Mouse (Mus musculus): Measurements from ENCODE around the gene Acyp1. TPM values are rescaled to one million over a fixed set of nuclear protein-coding genes. Genes with fewer than 3 reads are reported as not detected.

The Acyp1 gene
- total RNA-seq (2023): 10 to 100 TPM; 24.4 to 30.1 TPM

GRCm38 (mm10) chr12:85287809-85288485 is at the start of gene Acyp1:
TSS of gene Acyp1 (minus strand) at chr12:85288438.

DNA sequence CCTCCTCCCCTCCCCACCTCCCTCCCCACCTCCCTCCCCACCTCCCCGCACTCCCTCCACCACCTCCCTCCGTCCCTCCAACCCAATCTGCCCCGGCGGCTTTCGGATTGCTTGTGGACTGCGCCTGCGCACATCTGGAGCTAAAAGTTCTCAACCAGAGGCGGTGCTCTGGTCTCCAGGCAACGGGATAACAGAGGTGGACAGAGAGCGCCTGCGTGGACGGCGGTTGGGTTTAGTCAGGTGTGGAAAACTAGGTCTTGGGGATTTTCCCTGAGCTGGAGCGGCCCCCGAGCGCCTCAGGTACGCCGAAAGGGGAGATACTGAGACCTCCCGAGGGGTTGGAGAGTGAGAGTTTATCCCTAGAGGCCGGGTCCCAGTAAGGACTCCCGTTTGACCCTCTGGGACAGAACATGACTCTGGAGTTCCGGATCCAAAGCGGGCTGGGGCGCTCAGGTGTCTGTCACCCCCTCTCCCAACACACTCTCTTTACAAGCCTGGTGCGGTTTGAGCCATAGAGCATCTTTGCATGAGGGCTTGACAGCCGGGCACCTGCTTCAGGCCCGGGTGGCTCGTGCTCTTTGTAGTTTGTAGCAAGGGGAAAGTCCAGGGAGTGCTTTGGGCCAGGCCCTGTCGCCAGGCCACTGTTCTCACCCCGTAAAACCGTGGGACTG is 383 bp upstream of the Acyp1 start, which contains the start of gene Zc2hc1c:
TSS of gene Zc2hc1c (plus strand) at position 106 of the 671 bp plus-strand sequence.

GRCm38 (mm10) chr12:85270319-85270718 is 17.9 kb downstream of the Acyp1 start, which contains the start of gene Mlh3:
TSS of gene Mlh3 (minus strand) at chr12:85270599.

Other genes with a start within 250 kb of the Acyp1 start
- gene Prox2, start 177.7 kb downstream of the Acyp1 start, total RNA-seq (2023): 1 to 10 TPM; 3.3 to 4.6 TPM
- gene Dlst, start 177.6 kb downstream of the Acyp1 start, total RNA-seq (2023): 100 to 1,000 TPM; 196 to 206 TPM
- 1 to 10 TPM; 4.9 to 5.9 TPM for gene Rps6kl1, start 137.2 kb downstream of the Acyp1 start, total RNA-seq (2023)
- gene Pgf, start 110.6 kb downstream of the Acyp1 start, total RNA-seq (2023): not detected
- 10 to 100 TPM; 89.9 to 95.4 TPM for gene Eif2b2, start 69.0 kb downstream of the Acyp1 start, total RNA-seq (2023)
- gene Mlh3, start 17.8 kb downstream of the Acyp1 start, total RNA-seq (2023): 10 to 100 TPM; 19.2 to 20.7 TPM
- not detected for gene Zc2hc1c, start 153 bp upstream of the Acyp1 start, total RNA-seq (2023)
- 10 to 100 TPM; 51.6 to 57.0 TPM for gene Nek9, start 50.9 kb upstream of the Acyp1 start, total RNA-seq (2023)
- gene Tmed10, start 86.4 kb upstream of the Acyp1 start, total RNA-seq (2023): 100 to 1,000 TPM; 127 to 130 TPM
- 100 to 1,000 TPM; 234 to 347 TPM for gene Fos, start 185.5 kb upstream of the Acyp1 start, total RNA-seq (2023)

Data from T-cell, adult 66 days (primary cell).